Mouse (Mus musculus) adipose tissue, adult 10 weeks (tissue): ENCODE data around the gene Tas2r103. TPM values are rescaled to one million over a fixed set of nuclear protein-coding genes. Genes with fewer than 3 reads are reported as not detected.

Experiments used
- polyA plus RNA-seq: library from polyadenylated mRNA; stranded (reverse); fragments of 350-450 nt; fragmentation: Illumina TruSeq; extraction: RNeasy Lipid Tissue Mini Kit (QIAGEN cat#74804); gene quantifications from one replicate; pipeline ENCODE4 v1.2.3, GENCODE M21; 2014; ENCODE audit warnings: low read depth, low replicate concordance

Tas2r103 gene
- not detected for polyA plus RNA-seq

GRCm38 (mm10) chr6:133037001-133037400 lies at the start of gene Tas2r103:
Gene Tas2r103, minus strand, starts transcription at chr6:133037101.

GRCm38 (mm10) chr6:133055716-133056115 lies 18.8 kb upstream of the Tas2r103 start, which contains the start of gene Tas2r140:
Gene Tas2r140, minus strand, starts transcription at chr6:133055816.

Other genes with a start within 250 kb of the Tas2r103 start
- gene Tas2r117, start 234.3 kb downstream of the Tas2r103 start, polyA plus RNA-seq = not detected
- gene Tas2r123, start 190.0 kb downstream of the Tas2r103 start, polyA plus RNA-seq = not detected
- gene Tas2r116, start 181.7 kb downstream of the Tas2r103 start, polyA plus RNA-seq = not detected
- gene Tas2r110, start 169.1 kb downstream of the Tas2r103 start, polyA plus RNA-seq = not detected
- not detected for gene Tas2r113, start 144.1 kb downstream of the Tas2r103 start, polyA plus RNA-seq
- gene Tas2r125, start 127.5 kb downstream of the Tas2r103 start, polyA plus RNA-seq = not detected
- not detected for gene Tas2r129, start 86.0 kb downstream of the Tas2r103 start, polyA plus RNA-seq
- gene Tas2r131, start 79.2 kb downstream of the Tas2r103 start, polyA plus RNA-seq = not detected
- gene Tas2r109, start 56.1 kb downstream of the Tas2r103 start, polyA plus RNA-seq = not detected
- gene Tas2r140, start 18.7 kb upstream of the Tas2r103 start, polyA plus RNA-seq = not detected
- gene Smim10l1, start 67.8 kb upstream of the Tas2r103 start, polyA plus RNA-seq = 58.9 TPM